Mouse (Mus musculus) lung, postnatal 0 days (tissue): ENCODE results near the gene Mpzl2. TPM values are rescaled to one million over a fixed set of nuclear protein-coding genes. Genes with fewer than 3 reads are reported as not detected.

ENCODE experiments used
- ATAC-seq: fragments of 200-750 bp; cut with Nextera tagmentation; 2 replicates; pipeline ENCODE4 v1.8.0; 2017; ENCODE audit warnings: moderate library complexity
- DNase-seq: peaks from one replicate; pipeline ENCODE4 v3.0.0-alpha.2; 2016; ENCODE audit warnings: low spot score
- H3K27ac ChIP-seq: fragments of 300-500 bp; sonication (generic); 2 replicates; pipeline ENCODE4 v1.5.1; 2014; ENCODE audit warnings: antibody characterized with exemption, mild to moderate bottlenecking, low read length, mixed read lengths
- H3K27me3 ChIP-seq: fragments of 300-500 bp; sonication (generic); replicated peaks from 2 replicates; pipeline ENCODE4 v1.6.1; 2014; ENCODE audit warnings: low read length, mixed read lengths; ENCODE audit not compliant: insufficient read depth
- H3K36me3 ChIP-seq: fragments of 300-500 bp; sonication (generic); 2 replicates; pipeline ENCODE4 v1.6.1; 2014; ENCODE audit warnings: low read length, mixed read lengths; ENCODE audit not compliant: insufficient read depth
- H3K4me1 ChIP-seq: fragments of 300-500 bp; sonication (generic); 2 replicates; pipeline ENCODE4 v1.6.1; 2014; ENCODE audit warnings: antibody characterized with exemption, low read depth, low read length, mixed read lengths; ENCODE audit not compliant: insufficient read depth
- H3K4me2 ChIP-seq: fragments of 300-500 bp; sonication (generic); replicated peaks from 2 replicates; pipeline ENCODE4 v1.6.1; 2014; ENCODE audit warnings: low read depth, mild to moderate bottlenecking, low read length, moderate library complexity, mixed read lengths
- H3K4me3 ChIP-seq: fragments of 300-500 bp; sonication (generic); 2 replicates; pipeline ENCODE4 v1.5.1; 2014; ENCODE audit warnings: low read depth, low read length
- H3K9ac ChIP-seq: fragments of 300-500 bp; sonication (generic); replicated peaks from 2 replicates; pipeline ENCODE4 v1.6.1; 2014; ENCODE audit warnings: low read depth, mild to moderate bottlenecking
- H3K9me3 ChIP-seq: fragments of 300-500 bp; sonication (generic); 2 replicates; pipeline ENCODE4 v1.6.1; 2016; ENCODE audit warnings: low read length, mixed read lengths
- CTCF ChIP-seq: IDR thresholded peaks from 2 replicates; pipeline ENCODE4 v1.5.1; 2016; ENCODE audit warnings: antibody characterized with exemption, mild to moderate bottlenecking
- EP300 ChIP-seq: IDR thresholded peaks from 2 replicates; pipeline ENCODE4 v1.6.1; 2016; ENCODE audit warnings: antibody characterized with exemption, mild to moderate bottlenecking, control low read depth
- WGBS: fragments of 180-500 bp; shearing (Covaris S2); extraction: QIAGEN DNeasy Blood & Tissue Kit; methylation state at CpG from one replicate; pipeline ENCODE4 v1.1.7; 2014; 5-methylcytosine and 5-hydroxymethylcytosine counted together
- polyA plus RNA-seq: library from polyadenylated mRNA; unstranded; fragments of >200 nt; fragmentation: Nextera tagmentation; extraction: Ambion mirVana; gene quantifications from 2 replicates; pipeline ENCODE4 v1.2.1, GENCODE M21; 2015

Gene Mpzl2
- polyA plus RNA-seq, 1 experiment from 2014 or later = 4.3 TPM

DNA sequence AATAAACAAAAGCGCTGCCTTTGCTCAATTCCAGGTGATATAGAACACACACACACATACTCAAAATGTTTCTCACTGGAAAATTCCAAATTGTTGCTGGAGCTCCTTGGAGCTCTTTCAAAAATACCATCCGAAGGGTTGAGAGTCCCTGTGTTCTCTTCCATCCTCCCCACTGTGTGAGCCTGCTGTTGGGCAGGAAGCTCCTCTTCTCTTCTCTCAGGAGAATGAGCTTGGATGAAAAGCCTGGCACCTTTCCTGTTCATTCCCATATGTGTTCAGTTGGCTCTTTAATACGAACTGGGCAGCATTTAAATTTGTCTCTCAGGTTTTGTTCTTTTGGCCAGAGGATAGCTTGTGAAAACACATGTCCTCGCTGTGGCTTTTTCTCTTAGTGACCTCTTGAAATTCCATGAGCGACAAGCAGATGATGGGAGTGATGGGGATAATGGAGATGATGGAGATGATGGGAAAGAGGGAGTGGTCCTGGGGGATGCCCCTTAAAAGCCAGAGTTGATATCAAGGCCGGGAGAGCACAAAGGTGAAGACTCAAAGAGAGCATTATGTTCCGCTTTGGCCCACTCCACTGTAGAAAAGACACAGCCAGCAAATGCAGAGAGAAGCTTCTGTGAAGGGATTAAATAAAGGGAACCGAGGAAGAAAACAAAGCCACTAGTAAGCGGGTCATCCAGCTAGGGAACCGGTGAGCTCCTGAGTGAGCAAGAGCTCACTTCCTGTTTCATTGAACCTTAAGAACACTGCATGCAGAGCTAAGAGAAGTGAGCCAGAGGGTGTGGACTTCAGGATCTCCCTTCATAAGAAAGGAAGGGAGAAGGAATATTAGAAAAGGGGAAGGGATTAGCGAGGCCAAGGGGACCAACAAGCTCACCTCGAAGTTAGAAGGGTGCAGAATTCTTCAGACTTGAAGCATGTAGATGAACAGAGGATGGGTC is 46.4 kb downstream of the Mpzl2 start:
- WGBS = 74% methylated on average over 12 of the region's 12 CpGs
- DNase-seq = peak; percentile 24

DNA sequence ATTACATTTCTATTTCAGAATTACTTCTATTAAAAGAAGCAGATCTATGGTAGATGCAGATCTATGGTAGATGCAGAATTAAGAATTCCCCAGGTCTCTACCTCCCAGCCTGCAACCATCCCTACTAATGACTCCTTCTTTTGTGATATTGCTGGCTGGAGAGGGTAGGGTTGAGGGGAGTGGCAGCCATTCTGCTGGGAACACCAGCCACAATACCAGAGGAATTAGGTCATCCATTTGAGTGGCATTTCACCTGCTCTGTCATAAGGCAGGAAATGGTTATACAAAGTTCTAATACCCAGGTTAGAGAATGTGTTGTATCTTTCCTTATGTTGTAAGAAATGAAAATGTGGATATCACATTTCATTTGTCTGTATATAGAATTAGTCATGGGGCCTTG is 48.4 kb downstream of the Mpzl2 start:
- H3K9me3 ChIP-seq = no peaks in the 10 kb centered on the region
- ATAC-seq = peak; percentile 62
- TF ChIP-seq CTCF (no peak), EP300 (no peak)

More for the DNA sequence above, 46.4 kb downstream of the Mpzl2 start:
- no peaks in the 10 kb centered on the region for H3K9me3 ChIP-seq
- no peak for TF ChIP-seq CTCF
- no peak for TF ChIP-seq EP300
- no peaks in the 10 kb centered on the region for H3K4me1 ChIP-seq
- no peak overlapping the region for H3K4me2 ChIP-seq
- no peaks in the 10 kb centered on the region for H3K36me3 ChIP-seq
- no peak overlapping the region for H3K9ac ChIP-seq
- H3K27me3 ChIP-seq = no peaks in the 10 kb centered on the region
- no peak overlapping the region for H3K27ac ChIP-seq
- H3K4me3 ChIP-seq = no peak overlapping the region
- no peak for ATAC-seq

DNA sequence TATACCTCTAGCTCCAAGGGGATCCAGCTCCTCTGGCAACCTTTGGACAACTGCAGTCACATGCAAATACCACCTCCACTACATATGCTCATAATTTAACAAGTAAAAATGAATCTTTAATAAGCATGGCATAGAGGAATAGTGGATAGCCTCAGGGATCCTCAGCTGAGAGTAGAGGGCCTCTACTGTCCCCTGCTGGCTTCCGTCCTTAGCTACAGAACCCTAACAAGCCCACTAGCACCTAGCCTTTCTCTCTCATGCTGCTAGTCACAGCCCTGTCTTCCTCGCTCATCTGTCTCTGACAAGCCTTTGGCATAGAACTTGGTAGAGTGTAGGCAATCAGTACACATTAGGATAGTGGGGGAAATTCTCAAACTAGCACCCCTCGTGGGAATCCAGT is 51.2 kb downstream of the Mpzl2 start:
- Histone ChIP-seq H3K9ac (no peak overlapping the region), H3K36me3 (no peaks in the 10 kb centered on the region), H3K4me3 (no peak overlapping the region), H3K4me1 (no peaks in the 10 kb centered on the region), H3K27me3 (no peaks in the 10 kb centered on the region), H3K9me3 (no peaks in the 10 kb centered on the region), H3K27ac (no peak overlapping the region), H3K4me2 (no peak overlapping the region)
- ATAC-seq (no peak), DNase-seq (no peak)
- TF ChIP-seq EP300 = no peak
- peak; percentile 15; the same call in 1 of the 2 replicates for TF ChIP-seq CTCF
- 69% methylated on average over 3 of the region's 3 CpGs for WGBS

More for the DNA sequence above, 48.4 kb downstream of the Mpzl2 start:
- Histone ChIP-seq H3K27me3 (no peaks in the 10 kb centered on the region), H3K4me1 (no peaks in the 10 kb centered on the region), H3K4me2 (no peak overlapping the region), H3K27ac (no peak overlapping the region), H3K9ac (no peak overlapping the region), H3K4me3 (no peak overlapping the region), H3K36me3 (no peaks in the 10 kb centered on the region)
- DNase-seq = peak; percentile 46

DNA sequence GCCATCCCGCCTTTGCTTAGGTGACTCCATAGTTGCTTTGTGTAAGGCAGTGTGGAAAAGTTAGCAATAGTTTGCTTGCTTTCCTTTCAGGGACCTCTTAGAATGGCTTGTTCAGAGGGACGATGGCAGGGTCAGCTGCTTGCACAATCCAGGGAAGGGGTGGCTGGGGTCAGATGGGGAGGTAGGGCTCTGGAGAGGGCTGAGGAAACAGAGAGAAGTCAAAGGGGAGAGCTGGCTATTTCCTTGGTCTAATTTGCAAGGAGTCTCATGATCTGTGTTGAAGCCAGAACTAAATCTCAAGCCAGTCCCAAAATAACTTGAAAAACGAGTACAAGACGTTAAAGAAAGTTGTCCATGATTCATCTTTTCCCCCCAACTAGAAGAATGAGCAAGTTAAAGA is 53.0 kb downstream of the Mpzl2 start:
- Histone ChIP-seq H3K4me3 (no peak overlapping the region), H3K9me3 (no peaks in the 10 kb centered on the region), H3K27me3 (no peaks in the 10 kb centered on the region), H3K36me3 (no peaks in the 10 kb centered on the region), H3K27ac (peak overlapping the region; percentile 43; the same call in 1 of the 2 replicates), H3K4me1 (no peaks in the 10 kb centered on the region), H3K4me2 (no peak overlapping the region), H3K9ac (no peak overlapping the region)
- no peak for DNase-seq
- WGBS = 42% methylated on average over 4 of the region's 4 CpGs
- ATAC-seq = peak; percentile 19; the same call in 1 of the 2 replicates
- no peak for TF ChIP-seq CTCF
- no peak for TF ChIP-seq EP300

DNA sequence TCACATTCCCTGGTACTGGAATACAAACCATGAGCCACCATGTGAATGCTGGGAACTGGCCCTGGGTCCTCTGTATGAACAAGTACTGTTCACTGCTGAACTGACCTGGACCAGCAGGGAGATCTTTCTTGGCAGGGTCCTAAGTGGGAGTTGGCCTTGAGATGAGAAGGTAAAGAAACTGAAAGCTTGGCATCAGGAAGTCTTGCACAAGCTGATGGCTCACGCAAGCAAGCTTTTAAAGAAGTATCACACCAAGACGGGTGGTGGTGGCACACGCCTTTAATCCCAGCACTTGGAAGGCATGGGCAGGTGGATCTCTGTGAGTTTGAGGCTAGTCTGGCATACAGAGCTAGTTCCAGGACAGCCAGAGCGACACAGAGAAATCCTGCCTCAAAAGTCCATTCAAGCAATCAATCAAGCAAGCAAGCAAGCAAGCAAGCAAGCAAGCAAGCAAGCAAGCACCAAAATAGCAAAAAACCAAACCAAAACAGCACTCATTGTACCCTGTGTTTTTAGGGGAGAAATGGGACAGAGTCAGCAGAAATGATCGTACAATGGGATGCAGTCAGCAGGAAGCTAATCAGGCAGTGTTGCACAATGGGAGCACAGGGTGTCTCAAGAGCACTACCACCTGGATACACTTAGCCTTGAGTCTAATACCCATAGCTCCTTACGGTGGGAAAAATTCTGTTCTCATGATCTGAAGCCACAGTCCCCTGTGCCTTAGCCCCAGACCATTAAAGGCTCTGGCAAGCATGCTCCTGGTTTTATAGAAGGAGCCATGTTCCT is 55.7 kb downstream of the Mpzl2 start:
- H3K9ac ChIP-seq = no peak overlapping the region
- H3K4me1 ChIP-seq = no peaks in the 10 kb centered on the region
- WGBS = 54% methylated on average over 6 of the region's 6 CpGs
- TF ChIP-seq EP300 (no peak), CTCF (no peak)
- no peaks in the 10 kb centered on the region for H3K9me3 ChIP-seq
- ATAC-seq (peak; percentile 77), DNase-seq (peak; percentile 66)
- no peak overlapping the region for H3K4me2 ChIP-seq
- H3K4me3 ChIP-seq = no peak overlapping the region
- H3K27ac ChIP-seq = no peak overlapping the region
- H3K27me3 ChIP-seq = no peaks in the 10 kb centered on the region
- no peaks in the 10 kb centered on the region for H3K36me3 ChIP-seq

DNA sequence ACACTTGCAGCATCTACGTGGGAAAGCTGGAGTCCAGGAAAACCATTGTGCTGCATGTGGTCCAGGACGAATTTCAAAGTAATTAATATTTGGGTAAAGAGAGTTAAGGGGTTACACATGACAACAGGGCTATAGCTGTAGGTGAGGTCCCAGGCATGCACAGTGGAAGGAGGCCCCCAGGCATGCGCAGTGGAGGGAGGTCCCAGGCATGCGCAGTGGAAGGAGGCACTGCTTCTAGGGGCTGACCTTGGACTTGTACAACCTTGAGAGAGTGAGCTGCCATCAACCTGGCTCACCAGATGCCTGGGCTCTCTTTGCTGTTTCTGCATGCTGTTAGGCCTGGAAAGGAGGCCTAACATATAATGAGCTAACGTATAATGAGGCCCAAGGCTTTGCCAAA is 58.3 kb downstream of the Mpzl2 start:
- DNase-seq (no peak), ATAC-seq (no peak)
- Histone ChIP-seq H3K9me3 (no peaks in the 10 kb centered on the region), H3K36me3 (no peaks in the 10 kb centered on the region), H3K9ac (no peak overlapping the region), H3K27me3 (no peaks in the 10 kb centered on the region), H3K4me3 (no peak overlapping the region), H3K4me1 (no peaks in the 10 kb centered on the region), H3K27ac (no peak overlapping the region), H3K4me2 (no peak overlapping the region)
- WGBS = 77% methylated on average over 5 of the region's 5 CpGs
- TF ChIP-seq CTCF (no peak), EP300 (no peak)
